Comparison of ENCODE assay signal across 23 mouse cellular contexts in the genomic region with DNA sequence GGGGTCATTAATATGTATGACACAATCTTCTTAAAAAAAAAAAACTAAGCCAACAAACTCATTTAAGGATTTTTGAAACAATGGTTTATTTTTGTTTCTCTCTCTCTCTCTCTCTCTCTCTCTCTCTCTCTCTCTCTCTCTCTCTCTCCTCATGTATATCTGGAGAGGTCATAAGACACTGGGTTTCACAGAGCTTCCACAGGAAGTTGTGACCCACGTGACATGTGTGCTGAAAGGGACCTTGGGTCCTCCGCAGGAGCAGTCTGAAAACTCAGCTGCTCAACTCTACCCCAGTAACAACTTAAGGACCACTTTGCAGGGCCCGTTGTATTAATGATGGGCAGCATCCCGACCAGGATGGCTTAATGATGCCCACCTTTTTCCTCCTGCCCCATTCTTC. TPM values are rescaled to one million over a fixed set of nuclear protein-coding genes. Genes with fewer than 3 reads are reported as not detected.
"Had no signal": no experiment of that assay in that cellular context is flagged by ENCODE, and none has a peak within 500 bp of the region (broad histone marks: within the 10 kb centered on the region; RNA-seq: fewer than 3 reads in every experiment).

No protein-coding gene starts in this region.

- H3K36me3 ChIP-seq: kidney, embryonic 15.5 days; limb, embryonic 12.5 days; limb, embryonic 15.5 days; liver, embryonic 13.5 days had no signal

- H3K9me3 ChIP-seq: kidney, embryonic 15.5 days; limb, embryonic 12.5 days; limb, embryonic 15.5 days; liver, embryonic 13.5 days had no signal

- H3K4me3 ChIP-seq: kidney, embryonic 15.5 days; left cerebral cortex, adult 2 months; limb, embryonic 12.5 days; limb, embryonic 15.5 days; liver, embryonic 13.5 days had no signal

- ATAC-seq: intestine, postnatal 0 days had no signal

- H3K4me1 ChIP-seq: liver, embryonic 13.5 days had no signal

- H3K27me3 ChIP-seq: kidney, embryonic 15.5 days; limb, embryonic 12.5 days; limb, embryonic 15.5 days; liver, embryonic 13.5 days had no signal

- H3K4me2 ChIP-seq: kidney, embryonic 15.5 days; limb, embryonic 12.5 days; limb, embryonic 15.5 days; liver, embryonic 13.5 days; midbrain, embryonic 11.5 days had no signal

- H3K9ac ChIP-seq: kidney, embryonic 15.5 days; limb, embryonic 12.5 days; limb, embryonic 15.5 days; liver, embryonic 13.5 days had no signal

- H3K27ac ChIP-seq: kidney, embryonic 15.5 days; left cerebral cortex, adult 2 months; limb, embryonic 12.5 days; limb, embryonic 15.5 days; liver, embryonic 13.5 days; stomach, postnatal 0 days had no signal

- DNase-seq: kidney, postnatal 10 days; kidney, postnatal 4 days; layer of hippocampus, adult 9-11 months; layer of hippocampus, postnatal 36 days; liver, embryonic 13.5 days; lung, adult 2 months; lung, postnatal 14 days; lung, postnatal 4 days; midbrain, embryonic 14.5 days; thymus, postnatal 36 days had no signal

RNA-seq across cellular contexts. Expression of a gene that starts 8.4 kb away (rescaled TPM):
- polyA plus RNA-seq: intestine, postnatal 0 days; limb, embryonic 12.5 days; limb, embryonic 15.5 days; liver, embryonic 13.5 days; liver, embryonic 16.5 days; lung, embryonic 16.5 days; midbrain, embryonic 11.5 days; midbrain, embryonic 14.5 days; neural tube, embryonic 11.5 days; small intestine, adult 2 months; stomach, embryonic 14.5 days; stomach, postnatal 0 days; urinary bladder, adult 2 months had no signal
